Mouse (Mus musculus) midbrain, embryonic 13.5 days (tissue): ENCODE results near the gene Mapk11. TPM values are rescaled to one million over a fixed set of nuclear protein-coding genes. Genes with fewer than 3 reads are reported as not detected.
A peak's percentile ranks its signal among the peaks of the same experiment; 100 is the strongest.

Experiments
- ATAC-seq: fragments of 200-750 bp; cut with Nextera tagmentation; 2 replicates; pipeline ENCODE4 v1.8.0; 2017; ENCODE audit warnings: mild to moderate bottlenecking, moderate TSS enrichment, moderate library complexity
- H3K27ac ChIP-seq: fragments of 300-500 bp; sonication (generic); 2 replicates; pipeline ENCODE4 v1.5.1; 2015; ENCODE audit warnings: inconsistent platforms, mild to moderate bottlenecking, moderate library complexity
- H3K27me3 ChIP-seq: fragments of 300-500 bp; sonication (generic); 2 replicates; pipeline ENCODE4 v1.6.1; 2015; ENCODE audit warnings: mild to moderate bottlenecking, inconsistent platforms
- H3K36me3 ChIP-seq: fragments of 300-500 bp; sonication (generic); 2 replicates; pipeline ENCODE4 v1.6.1; 2015; ENCODE audit warnings: mild to moderate bottlenecking, inconsistent platforms
- H3K4me1 ChIP-seq: fragments of 300-500 bp; sonication (generic); replicated peaks from 2 replicates; pipeline ENCODE4 v1.6.1; 2015; ENCODE audit warnings: inconsistent platforms
- H3K4me2 ChIP-seq: fragments of 300-500 bp; sonication (generic); replicated peaks from 2 replicates; pipeline ENCODE4 v1.6.1; 2015; ENCODE audit warnings: moderate library complexity, mild to moderate bottlenecking, inconsistent platforms
- H3K4me3 ChIP-seq: fragments of 300-500 bp; sonication (generic); replicated peaks from 2 replicates; pipeline ENCODE4 v1.5.1; 2015; ENCODE audit warnings: mild to moderate bottlenecking, inconsistent platforms
- H3K9ac ChIP-seq: fragments of 300-500 bp; sonication (generic); replicated peaks from 2 replicates; pipeline ENCODE4 v1.6.1; 2015; ENCODE audit warnings: mild to moderate bottlenecking, inconsistent platforms
- H3K9me3 ChIP-seq: fragments of 300-500 bp; sonication (generic); 2 replicates; pipeline ENCODE4 v1.6.1; 2016; ENCODE audit warnings: mild to moderate bottlenecking, inconsistent platforms
- WGBS: fragments of 180-500 bp; shearing (Covaris S2); methylation state at CpG from one replicate; pipeline ENCODE4 v1.1.7; 2015; 5-methylcytosine and 5-hydroxymethylcytosine counted together
- polyA plus RNA-seq: library from polyadenylated mRNA; unstranded; fragments of >200 nt; fragmentation: Nextera tagmentation; extraction: Ambion mirVana; gene quantifications from 2 replicates; pipeline ENCODE4 v1.2.1, GENCODE M21; 2015

Mapk11 gene
- polyA plus RNA-seq, 1 experiment from 2014 or later = 39.8 TPM

DNA sequence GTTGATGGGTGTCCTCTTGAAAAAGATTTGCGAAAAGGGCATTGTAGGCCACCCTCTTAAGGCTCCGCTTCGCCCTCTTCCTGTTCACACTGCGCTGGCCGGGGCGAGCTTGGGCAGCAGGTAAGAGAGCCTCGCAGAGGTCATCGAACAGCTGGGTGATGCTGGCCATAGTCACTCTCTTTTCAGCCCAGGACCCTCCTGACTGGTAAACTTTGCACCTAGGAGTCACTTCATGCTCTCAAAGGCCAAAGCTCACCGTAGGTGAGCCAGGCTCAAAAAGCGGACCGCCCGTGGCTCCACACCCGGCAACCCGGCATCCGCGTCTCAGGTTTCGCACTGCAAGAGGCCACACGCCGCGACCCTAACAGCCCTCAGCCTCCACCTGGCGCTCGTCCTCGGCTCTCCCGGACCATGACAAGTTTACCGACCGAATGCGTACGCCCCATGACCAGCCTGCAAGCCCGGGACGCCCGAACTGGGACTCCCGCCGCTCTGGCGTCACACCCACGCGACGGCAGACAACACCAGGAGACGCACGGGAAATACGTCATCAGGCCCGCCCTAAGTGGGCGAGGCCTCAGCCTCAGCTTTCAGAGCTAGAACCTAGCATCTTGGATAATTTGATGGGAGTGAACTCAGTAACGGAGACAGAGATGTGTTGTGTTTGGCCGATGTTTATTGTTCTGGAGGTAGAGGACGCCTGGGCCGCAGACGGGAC, 26.6 kb downstream of the Mapk11 start, which contains the start of gene Tubgcp6:
TSS of gene Tubgcp6 (minus strand) at position 464 of the 718 bp plus-strand sequence.
- H3K9ac ChIP-seq = peak within 1 kb of the TSS; percentile 87
- no peaks in the 10 kb centered on the region for H3K9me3 ChIP-seq
- peak; percentile 80 for ATAC-seq
- H3K36me3 ChIP-seq = peaks cover 28% of the 10 kb centered on the region
- H3K27ac ChIP-seq = peak within 1 kb of the TSS; percentile 83
- peak within 1 kb of the TSS; percentile 89 for H3K4me3 ChIP-seq
- H3K27me3 ChIP-seq = no peaks in the 10 kb centered on the region
- 1% methylated on average over 47 of the region's 47 CpGs for WGBS
- H3K4me2 ChIP-seq = peak within 1 kb of the TSS; percentile 96
- peaks cover 55% of the 10 kb centered on the region for H3K4me1 ChIP-seq

DNA sequence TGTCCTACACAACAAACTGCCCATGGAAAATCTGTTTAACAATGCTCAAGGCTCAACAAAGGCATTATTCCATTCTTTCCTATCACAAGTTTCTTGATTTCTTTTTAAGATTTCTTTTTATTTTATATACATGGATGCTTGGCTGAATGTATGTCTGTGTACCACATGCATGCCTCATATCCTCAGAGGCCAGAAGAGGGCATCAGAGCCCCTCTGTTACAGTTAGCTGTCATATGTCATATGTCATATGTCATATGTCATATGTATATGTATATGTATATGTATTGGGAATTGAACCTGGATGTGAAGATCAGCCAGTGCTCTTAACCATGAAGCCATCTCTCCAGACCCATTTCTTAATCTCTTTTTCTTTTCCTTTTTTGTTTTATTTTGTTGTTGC, 31.4 kb downstream of the Mapk11 start:
- ATAC-seq = no peak
- H3K4me2 ChIP-seq = no peak overlapping the region

DNA sequence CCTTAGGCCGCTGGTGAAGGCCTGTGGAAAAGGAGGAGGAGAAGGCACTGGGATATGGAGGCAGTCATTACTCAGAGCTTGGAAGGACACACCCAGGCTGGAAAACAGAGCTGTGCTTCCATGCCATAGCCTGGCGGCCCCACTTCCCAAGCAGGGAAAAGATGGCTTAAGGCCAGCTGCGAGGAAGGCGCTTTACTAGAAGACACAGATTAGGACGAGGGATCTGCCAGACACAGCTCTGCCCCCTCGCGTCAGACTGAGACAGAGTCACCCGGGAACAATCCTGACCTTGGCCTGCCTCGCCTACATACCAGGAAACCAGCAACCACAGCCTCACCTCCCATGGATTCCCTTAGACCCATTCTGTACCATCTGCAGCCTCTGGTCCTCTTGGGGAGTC, 39.3 kb downstream of the Mapk11 start:
- Histone ChIP-seq H3K4me1 (no peaks in the 10 kb centered on the region), H3K4me3 (no peak overlapping the region), H3K27ac (no peak overlapping the region), H3K9ac (no peak overlapping the region), H3K4me2 (no peak overlapping the region), H3K9me3 (no peaks in the 10 kb centered on the region), H3K27me3 (no peaks in the 10 kb centered on the region), H3K36me3 (peaks cover 93% of the 10 kb centered on the region)
- no peak for ATAC-seq
- WGBS = 90% methylated on average over 9 of the region's 9 CpGs

More for the DNA sequence above, 31.4 kb downstream of the Mapk11 start:
- no peaks in the 10 kb centered on the region for H3K27me3 ChIP-seq
- H3K36me3 ChIP-seq = peaks cover 61% of the 10 kb centered on the region
- peaks cover 41% of the 10 kb centered on the region for H3K4me1 ChIP-seq
- H3K9me3 ChIP-seq = no peaks in the 10 kb centered on the region
- no peak overlapping the region for H3K4me3 ChIP-seq
- no peak overlapping the region; the same call in 1 of the 2 replicates for H3K9ac ChIP-seq
- H3K27ac ChIP-seq = no peak overlapping the region

DNA sequence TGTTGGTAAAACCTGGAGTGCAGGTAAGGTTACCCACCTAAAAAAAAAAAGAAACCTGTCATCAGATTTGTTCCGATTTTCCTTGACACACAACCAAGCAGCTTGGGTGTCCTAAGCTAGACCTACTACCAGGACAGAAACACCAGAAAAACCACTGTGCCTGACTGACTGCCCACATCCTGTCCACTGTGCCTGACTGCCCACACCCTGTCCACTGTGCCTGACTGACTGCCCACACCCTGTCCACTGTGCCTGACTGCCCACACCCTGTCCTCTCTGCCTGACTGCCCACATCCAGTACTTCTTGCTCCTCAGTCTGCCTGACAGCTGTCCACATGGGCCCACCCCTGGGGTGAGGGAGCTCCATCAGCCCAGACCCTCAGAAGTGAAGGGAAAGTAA, 42.5 kb downstream of the Mapk11 start:
- no peak for ATAC-seq
- 100% methylated on average over 1 of the region's 1 CpGs for WGBS
- H3K36me3 ChIP-seq = peaks cover 100% of the 10 kb centered on the region

DNA sequence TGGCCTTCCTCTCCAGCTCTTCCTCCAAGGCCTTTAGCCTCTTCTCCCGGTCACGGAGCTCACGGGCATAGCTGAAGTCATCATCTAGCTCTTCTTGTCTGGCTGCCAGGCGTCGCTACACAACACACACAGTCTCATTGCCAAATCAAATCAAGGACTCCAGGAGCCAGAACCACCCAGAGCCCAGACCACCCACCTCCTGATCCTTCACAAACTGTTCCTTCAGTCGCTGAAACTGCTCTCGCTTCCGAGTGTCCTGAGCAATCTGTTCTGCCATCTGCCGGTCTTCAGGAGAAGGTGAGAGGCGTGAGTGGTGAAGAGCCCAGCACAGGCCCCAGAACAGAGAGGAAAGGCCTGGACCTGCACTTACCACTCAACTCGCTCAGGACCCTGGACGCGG, 43.4 kb downstream of the Mapk11 start:
- no peak for ATAC-seq
- H3K27me3 ChIP-seq = no peaks in the 10 kb centered on the region
- WGBS = 90% methylated on average over 13 of the region's 13 CpGs
- H3K9ac ChIP-seq = no peak overlapping the region
- no peaks in the 10 kb centered on the region for H3K4me1 ChIP-seq
- H3K9me3 ChIP-seq = no peaks in the 10 kb centered on the region
- no peak overlapping the region for H3K4me3 ChIP-seq
- no peak overlapping the region for H3K4me2 ChIP-seq
- H3K27ac ChIP-seq = no peak overlapping the region
- peaks cover 100% of the 10 kb centered on the region for H3K36me3 ChIP-seq

More for the DNA sequence above, 42.5 kb downstream of the Mapk11 start:
- H3K9me3 ChIP-seq = no peaks in the 10 kb centered on the region
- no peaks in the 10 kb centered on the region for H3K4me1 ChIP-seq
- H3K9ac ChIP-seq = no peak overlapping the region
- H3K4me3 ChIP-seq = no peak overlapping the region
- no peak overlapping the region for H3K4me2 ChIP-seq
- no peak overlapping the region for H3K27ac ChIP-seq
- no peaks in the 10 kb centered on the region for H3K27me3 ChIP-seq

DNA sequence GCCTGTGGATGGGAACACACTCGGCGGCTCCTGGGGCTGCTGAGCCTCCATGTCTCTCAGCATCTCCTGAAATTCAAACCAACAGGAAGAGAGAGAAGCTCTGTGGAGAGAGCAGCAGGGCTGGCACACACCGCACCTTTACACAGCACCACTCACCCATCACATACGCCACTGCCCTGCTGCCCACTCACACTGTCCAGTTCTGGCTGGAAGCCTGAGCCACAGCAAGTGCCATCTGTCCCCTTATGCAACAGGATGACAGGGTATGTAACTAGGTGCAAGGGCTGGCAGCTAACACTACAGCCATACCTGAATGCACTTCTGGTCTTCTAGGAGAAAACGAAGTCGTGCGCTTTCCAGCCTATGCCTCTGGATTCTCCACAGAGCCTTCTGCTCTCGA, 45.0 kb downstream of the Mapk11 start:
- H3K27me3 ChIP-seq = no peaks in the 10 kb centered on the region
- no peak for ATAC-seq
- H3K36me3 ChIP-seq = peaks cover 100% of the 10 kb centered on the region
- no peaks in the 10 kb centered on the region for H3K4me1 ChIP-seq
- no peak overlapping the region for H3K9ac ChIP-seq
- no peak overlapping the region for H3K4me3 ChIP-seq
- no peaks in the 10 kb centered on the region for H3K9me3 ChIP-seq
- H3K27ac ChIP-seq = no peak overlapping the region
- H3K4me2 ChIP-seq = no peak overlapping the region
- WGBS = 94% methylated on average over 8 of the region's 8 CpGs

DNA sequence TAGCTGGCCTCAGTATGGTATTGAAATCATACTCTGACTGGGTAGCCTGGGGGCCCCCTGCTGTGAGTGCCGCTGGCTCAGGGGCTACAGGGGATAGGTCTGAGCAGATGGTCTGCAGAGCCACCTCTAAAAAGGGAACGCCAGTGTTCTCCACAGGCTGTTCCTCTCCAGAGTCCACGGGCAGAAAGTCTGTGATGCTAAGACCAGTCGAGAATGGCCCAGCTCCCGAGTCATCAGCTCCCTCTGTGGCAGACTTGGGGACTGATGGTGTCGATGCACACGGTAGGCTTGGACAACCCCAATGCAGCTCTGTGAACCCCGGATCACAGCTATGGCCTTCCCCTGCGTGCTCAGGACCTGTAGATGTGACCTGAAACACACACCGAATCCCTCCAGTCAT, 45.5 kb downstream of the Mapk11 start:
- no peak overlapping the region for H3K27ac ChIP-seq
- no peak overlapping the region for H3K4me3 ChIP-seq
- no peak overlapping the region for H3K4me2 ChIP-seq
- 86% methylated on average over 10 of the region's 10 CpGs for WGBS
- ATAC-seq = no peak
- no peaks in the 10 kb centered on the region for H3K4me1 ChIP-seq
- H3K27me3 ChIP-seq = no peaks in the 10 kb centered on the region
- peaks cover 100% of the 10 kb centered on the region for H3K36me3 ChIP-seq
- H3K9me3 ChIP-seq = no peaks in the 10 kb centered on the region
- H3K9ac ChIP-seq = no peak overlapping the region

DNA sequence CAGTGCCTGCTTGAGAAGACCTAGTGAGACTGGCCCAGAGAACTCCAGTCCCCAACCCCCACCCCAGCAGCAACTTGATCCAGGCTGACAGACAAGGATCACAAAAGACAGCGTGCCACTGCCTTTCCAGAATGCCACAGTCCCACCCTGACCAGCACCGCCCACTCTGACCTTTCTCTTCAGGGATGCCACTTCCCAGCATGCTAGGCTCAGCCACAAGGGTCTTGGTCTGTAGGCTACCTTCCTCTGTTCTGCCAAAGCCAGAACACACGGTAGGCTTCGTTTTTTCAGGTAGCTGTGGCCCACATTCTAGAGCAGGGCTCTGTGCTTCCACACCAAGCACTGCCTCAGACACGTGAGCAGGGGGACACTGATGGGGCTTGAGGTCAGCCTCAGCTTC, 46.8 kb downstream of the Mapk11 start:
- no peak overlapping the region for H3K4me3 ChIP-seq
- no peaks in the 10 kb centered on the region for H3K4me1 ChIP-seq
- ATAC-seq = no peak
- no peaks in the 10 kb centered on the region for H3K27me3 ChIP-seq
- no peaks in the 10 kb centered on the region for H3K9me3 ChIP-seq
- no peak overlapping the region for H3K9ac ChIP-seq
- H3K4me2 ChIP-seq = no peak overlapping the region
- H3K27ac ChIP-seq = no peak overlapping the region
- WGBS = 55% methylated on average over 5 of the region's 5 CpGs
- H3K36me3 ChIP-seq = peaks cover 100% of the 10 kb centered on the region

DNA sequence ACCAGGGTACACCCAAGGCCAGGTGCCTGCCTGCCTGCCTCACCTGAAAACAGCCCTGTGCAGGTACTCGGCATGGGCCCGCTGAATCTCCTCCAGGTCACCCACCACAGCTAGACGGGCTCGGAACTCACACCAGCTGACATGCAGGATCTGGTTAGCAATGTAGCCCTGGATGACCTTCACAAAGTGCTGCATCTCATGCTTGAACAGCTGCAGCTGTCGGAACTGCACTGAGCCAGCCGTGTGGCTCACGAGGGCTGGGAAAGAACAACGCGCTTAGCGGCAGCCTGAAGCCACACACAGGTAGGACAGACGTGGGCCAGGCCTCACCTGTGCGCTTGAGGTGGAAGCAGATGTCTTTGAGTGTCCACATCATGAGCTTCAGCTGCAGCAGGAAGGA, 48.6 kb downstream of the Mapk11 start:
- Histone ChIP-seq H3K9ac (no peak overlapping the region), H3K36me3 (peaks cover 100% of the 10 kb centered on the region), H3K9me3 (no peaks in the 10 kb centered on the region)

DNA sequence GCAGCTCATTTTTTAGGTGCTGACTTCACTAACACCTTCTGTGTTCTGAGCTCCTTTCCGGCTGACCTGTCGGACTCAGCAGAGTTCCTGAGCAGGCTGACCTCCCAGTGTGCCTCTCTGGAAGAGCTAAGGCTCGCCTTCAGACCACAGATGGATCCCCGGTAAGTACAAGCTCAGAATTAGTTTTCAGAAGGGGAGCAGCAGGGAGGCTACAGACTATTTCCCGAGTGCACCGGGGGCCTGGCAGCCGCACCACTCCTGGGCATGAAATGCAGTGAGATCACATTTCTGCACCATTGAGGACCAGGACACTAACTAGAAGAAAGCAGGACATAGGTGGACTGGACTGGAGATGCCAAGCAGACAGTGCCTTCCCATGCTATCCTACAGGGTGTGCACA, 50.8 kb downstream of the Mapk11 start:
- H3K4me2 ChIP-seq = no peak overlapping the region
- no peak overlapping the region for H3K9ac ChIP-seq
- H3K27me3 ChIP-seq = no peaks in the 10 kb centered on the region
- no peak overlapping the region for H3K27ac ChIP-seq
- no peaks in the 10 kb centered on the region for H3K9me3 ChIP-seq
- peaks cover 100% of the 10 kb centered on the region for H3K36me3 ChIP-seq
- no peaks in the 10 kb centered on the region for H3K4me1 ChIP-seq
- ATAC-seq = no peak
- WGBS = 90% methylated on average over 7 of the region's 7 CpGs
- H3K4me3 ChIP-seq = no peak overlapping the region

More for the DNA sequence above, 48.6 kb downstream of the Mapk11 start:
- H3K4me3 ChIP-seq = no peak overlapping the region
- ATAC-seq = no peak
- no peak overlapping the region for H3K4me2 ChIP-seq
- H3K27me3 ChIP-seq = no peaks in the 10 kb centered on the region
- H3K27ac ChIP-seq = no peak overlapping the region
- 93% methylated on average over 12 of the region's 12 CpGs for WGBS
- no peaks in the 10 kb centered on the region for H3K4me1 ChIP-seq

DNA sequence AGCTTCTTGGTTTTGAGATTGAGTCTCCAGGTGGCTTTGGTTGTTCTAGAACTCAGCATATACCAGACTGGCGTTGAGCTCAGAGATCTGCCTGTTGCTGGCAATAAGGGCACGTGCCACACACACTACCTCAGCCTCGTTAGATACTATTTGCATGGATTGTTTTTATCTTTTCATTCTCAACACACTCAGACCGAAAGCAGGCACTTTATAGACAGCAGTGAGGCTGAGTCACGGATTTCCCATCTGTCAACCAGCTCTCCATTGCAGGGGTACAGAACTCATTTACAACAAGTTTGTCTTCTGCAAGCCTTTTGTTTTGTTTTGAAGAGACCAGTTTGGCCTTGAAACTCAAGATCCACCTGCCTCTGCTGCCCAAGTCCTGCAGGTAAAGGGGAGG, 52.0 kb downstream of the Mapk11 start:
- no peak overlapping the region for H3K9ac ChIP-seq
- no peaks in the 10 kb centered on the region for H3K9me3 ChIP-seq
- WGBS = 93% methylated on average over 5 of the region's 5 CpGs
- no peak for ATAC-seq
- no peak overlapping the region for H3K4me2 ChIP-seq
- H3K36me3 ChIP-seq = peaks cover 100% of the 10 kb centered on the region
- H3K27ac ChIP-seq = no peak overlapping the region
- no peaks in the 10 kb centered on the region for H3K4me1 ChIP-seq
- no peak overlapping the region for H3K4me3 ChIP-seq
- H3K27me3 ChIP-seq = no peaks in the 10 kb centered on the region
